Comparison of ENCODE assay signal across 14 mouse cellular contexts in the genomic region with DNA sequence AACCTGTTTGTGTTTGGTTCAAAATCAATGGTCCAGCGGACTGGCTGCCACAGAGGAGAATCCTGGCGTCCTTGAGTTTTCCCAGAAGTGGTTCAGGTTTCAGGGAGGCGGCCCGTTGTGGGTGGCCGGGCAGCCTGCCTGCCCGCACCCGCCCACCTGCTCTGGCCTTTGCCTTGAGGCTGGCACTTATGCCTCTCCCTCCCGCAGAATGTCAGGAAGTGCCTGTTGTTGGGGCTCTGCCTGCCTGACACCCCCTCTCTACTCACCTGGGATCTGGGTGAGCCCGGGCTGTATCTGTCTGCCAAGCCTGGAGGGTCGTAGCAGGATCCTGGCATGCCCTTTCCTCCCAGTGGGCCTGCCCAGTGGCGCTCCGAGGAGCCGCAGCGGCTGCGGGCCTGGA. TPM values are rescaled to one million over a fixed set of nuclear protein-coding genes. Genes with fewer than 3 reads are reported as not detected.
DNase-seq lines count a peak whose midpoint lies in the region; ATAC-seq and TF ChIP-seq lines count a peak whose summit lies in the region.
"Had no signal": no experiment of that assay in that cellular context is flagged by ENCODE, and none has a peak within 500 bp of the region (broad histone marks: within the 10 kb centered on the region; RNA-seq: fewer than 3 reads in every experiment).

No protein-coding gene starts in this region.

- WGBS in hindbrain, embryonic 13.5 days = 81% methylated on average over 15 of the region's 15 CpGs
- WGBS in hindbrain, postnatal 0 days = 73% methylated on average over 15 of the region's 15 CpGs
- 85% methylated on average over 15 of the region's 15 CpGs for WGBS in forebrain, postnatal 0 days

- no peak for ATAC-seq in hindbrain, embryonic 13.5 days (ENCODE audit: low FRiP score)
- ATAC-seq in hindbrain, postnatal 0 days = no peak
- no peak for ATAC-seq in forebrain, postnatal 0 days
- ATAC-seq: liver, embryonic 12.5 days had no signal

- peaks cover 56% of the 10 kb centered on the region for H3K4me1 ChIP-seq in hindbrain, embryonic 13.5 days (replicated peaks)
- H3K4me1 ChIP-seq in hindbrain, postnatal 0 days (ENCODE audit: insufficient read depth, low read length) = peaks cover 13% of the 10 kb centered on the region
- H3K4me1 ChIP-seq in forebrain, postnatal 0 days (ENCODE audit: insufficient read depth) = peaks cover 11% of the 10 kb centered on the region; the same call in 1 of the 2 replicates

- H3K27me3 ChIP-seq in hindbrain, embryonic 13.5 days = no peaks in the 10 kb centered on the region
- H3K27me3 ChIP-seq in hindbrain, postnatal 0 days (ENCODE audit: insufficient read depth, low read length) = no peaks in the 10 kb centered on the region
- H3K27me3 ChIP-seq in forebrain, postnatal 0 days (ENCODE audit: insufficient read depth, low read length) = no peaks in the 10 kb centered on the region

- H3K4me2 ChIP-seq in hindbrain, embryonic 13.5 days = no peak overlapping the region
- H3K4me2 ChIP-seq in hindbrain, postnatal 0 days (ENCODE audit: low read depth, low read length) = no peak overlapping the region
- H3K4me2 ChIP-seq in forebrain, postnatal 0 days (ENCODE audit: low read depth) = no peak overlapping the region
- H3K4me2 ChIP-seq: liver, embryonic 12.5 days had no signal

- peak; percentile 44 for DNase-seq in adrenal gland, adult 2 months
- DNase-seq in adrenal gland, postnatal 4 days (ENCODE audit: low spot score in 2 of 2) = no peak
- DNase-seq in hindbrain, postnatal 0 days (ENCODE audit: low spot score) = no peak
- DNase-seq in gastrocnemius, adult 8-10 months (ENCODE audit: low spot score in 2 of 2) = peak; percentile 63 to 80
- peak; percentile 64 for DNase-seq in kidney, postnatal 10 days
- no peak for DNase-seq in right cerebral cortex, adult 18-20 months
- DNase-seq in forebrain, postnatal 0 days = no peak
- DNase-seq: right cerebral cortex, postnatal 4 days had no signal

- no peak for TF ChIP-seq CTCF in hindbrain, postnatal 0 days (IDR thresholded peaks at IDR 0.05; ENCODE audit: low read depth)
- TF ChIP-seq CTCF in forebrain, postnatal 0 days (IDR thresholded peaks at IDR 0.05; ENCODE audit: low read depth) = no peak

- H3K9ac ChIP-seq in hindbrain, embryonic 13.5 days = peak overlapping the region; percentile 43; the same call in 1 of the 2 replicates
- H3K9ac ChIP-seq in hindbrain, postnatal 0 days (replicated peaks; ENCODE audit: low read length) = no peak overlapping the region
- no peak overlapping the region for H3K9ac ChIP-seq in forebrain, postnatal 0 days
- H3K9ac ChIP-seq: liver, embryonic 12.5 days had no signal

- H3K4me3 ChIP-seq in hindbrain, embryonic 13.5 days = no peak overlapping the region
- no peak overlapping the region for H3K4me3 ChIP-seq in hindbrain, postnatal 0 days (ENCODE audit: low read length)
- no peak overlapping the region for H3K4me3 ChIP-seq in forebrain, postnatal 0 days (ENCODE audit: low read depth, low read length)
- H3K4me3 ChIP-seq: hindbrain, embryonic 10.5 days; liver, embryonic 12.5 days had no signal

- H3K36me3 ChIP-seq in hindbrain, embryonic 13.5 days = peaks cover 7% of the 10 kb centered on the region
- no peaks in the 10 kb centered on the region for H3K36me3 ChIP-seq in hindbrain, postnatal 0 days (ENCODE audit: insufficient read depth, low read length)
- no peaks in the 10 kb centered on the region for H3K36me3 ChIP-seq in forebrain, postnatal 0 days (ENCODE audit: insufficient read depth)

- no peaks in the 10 kb centered on the region for H3K9me3 ChIP-seq in hindbrain, embryonic 13.5 days
- H3K9me3 ChIP-seq in hindbrain, postnatal 0 days (ENCODE audit: low read length) = no peaks in the 10 kb centered on the region
- H3K9me3 ChIP-seq in forebrain, postnatal 0 days (ENCODE audit: low read length) = no peaks in the 10 kb centered on the region

- H3K27ac ChIP-seq in hindbrain, embryonic 13.5 days = no peak overlapping the region
- H3K27ac ChIP-seq in hindbrain, postnatal 0 days = no peak overlapping the region
- no peak overlapping the region for H3K27ac ChIP-seq in forebrain, postnatal 0 days (ENCODE audit: low read depth, low read length)
- H3K27ac ChIP-seq: hindbrain, embryonic 10.5 days; liver, embryonic 12.5 days had no signal

RNA-seq across cellular contexts. Expression of gene Acvr2b, which starts 6.0 kb away (rescaled TPM):
- 1 to 10 TPM; 4.4 to 7.9 TPM for total RNA-seq in adrenal gland, adult 2 months (2021)
- polyA plus RNA-seq in adrenal gland, adult 2 months (2012; rRNA removed) = 4.7 and 5.9 TPM in 2 replicates
- 10 to 100 TPM; 15.6 to 17.6 TPM for total RNA-seq in adrenal gland, postnatal 4 days (2021)
- 44.4 and 48.6 TPM in 2 replicates for polyA plus RNA-seq in hindbrain, embryonic 13.5 days (2015; fragmentation: Nextera tagmentation; extraction: Ambion mirVana)
- 24.3 and 38.0 TPM in 2 replicates for total RNA-seq in hindbrain, postnatal 0 days (2014; rRNA removed)
- polyA plus RNA-seq in hindbrain, postnatal 0 days (2015; fragmentation: Nextera tagmentation; extraction: Ambion mirVana) = 21.8 and 28.2 TPM in 2 replicates
- total RNA-seq in gastrocnemius, adult 8-10 months (2022) = 10 to 100 TPM; 17.1 to 18.9 (median 18.7) TPM
- 13.4 and 26.7 TPM in 2 replicates for total RNA-seq in forebrain, postnatal 0 days (2014; rRNA removed)
- polyA plus RNA-seq in forebrain, postnatal 0 days (2015; fragmentation: Nextera tagmentation; extraction: Ambion mirVana) = 9.7 and 23.2 TPM in 2 replicates

RNA-seq across cellular contexts. Expression of gene Exog, which starts 36.9 kb away (rescaled TPM):
- total RNA-seq in adrenal gland, adult 2 months (2021) = 1 to 10 TPM; 3.7 to 4.4 TPM
- polyA plus RNA-seq in adrenal gland, adult 2 months (2012; rRNA removed) = 1.5 and 1.6 TPM in 2 replicates
- total RNA-seq in adrenal gland, postnatal 4 days (2021) = 1 to 10 TPM; 6.1 to 6.6 TPM
- polyA plus RNA-seq in hindbrain, embryonic 13.5 days (2015; fragmentation: Nextera tagmentation; extraction: Ambion mirVana) = 48.4 and 51.2 TPM in 2 replicates
- 16.6 and 19.4 TPM in 2 replicates for total RNA-seq in hindbrain, postnatal 0 days (2014; rRNA removed)
- polyA plus RNA-seq in hindbrain, postnatal 0 days (2015; fragmentation: Nextera tagmentation; extraction: Ambion mirVana) = 30.1 and 30.6 TPM in 2 replicates
- 1 to 10 TPM; 1.4 to 1.8 (median 1.6) TPM for total RNA-seq in gastrocnemius, adult 8-10 months (2022)
- 26.6 and 26.9 TPM in 2 replicates for total RNA-seq in forebrain, postnatal 0 days (2014; rRNA removed)
- 28.6 and 39.7 TPM in 2 replicates for polyA plus RNA-seq in forebrain, postnatal 0 days (2015; fragmentation: Nextera tagmentation; extraction: Ambion mirVana)

RNA-seq across cellular contexts. Expression of gene Slc22a14, which starts 42.5 kb away (rescaled TPM):
- under 1 TPM in 1 of 2 experiments, not detected in 1; 0.12 TPM for total RNA-seq in adrenal gland, adult 2 months (2021)
- not detected in 2 replicates for polyA plus RNA-seq in adrenal gland, adult 2 months (2012; rRNA removed)
- total RNA-seq in adrenal gland, postnatal 4 days (2021) = not detected
- polyA plus RNA-seq in hindbrain, embryonic 13.5 days (2015; fragmentation: Nextera tagmentation; extraction: Ambion mirVana) = not detected in 2 replicates
- total RNA-seq in hindbrain, postnatal 0 days (2014; rRNA removed) = not detected in 2 replicates
- polyA plus RNA-seq in hindbrain, postnatal 0 days (2015; fragmentation: Nextera tagmentation; extraction: Ambion mirVana) = 0.14 TPM in 1 of 2 replicates, not detected in the other
- total RNA-seq in gastrocnemius, adult 8-10 months (2022) = not detected
- total RNA-seq in forebrain, postnatal 0 days (2014; rRNA removed) = 0.08 TPM in 1 of 2 replicates, not detected in the other
- polyA plus RNA-seq in forebrain, postnatal 0 days (2015; fragmentation: Nextera tagmentation; extraction: Ambion mirVana) = not detected in 2 replicates
- total RNA-seq: gastrocnemius, postnatal 36 days; megakaryocyte-erythroid progenitor cell, adult 5-6 weeks had no signal
- polyA plus RNA-seq: liver, embryonic 12.5 days; stomach, embryonic 16.5 days had no signal

RNA-seq across cellular contexts. Expression of gene Xylb, which starts 50.7 kb away (rescaled TPM):
- 1 to 10 TPM; 1.5 to 1.8 TPM for total RNA-seq in adrenal gland, adult 2 months (2021)
- polyA plus RNA-seq in adrenal gland, adult 2 months (2012; rRNA removed) = 1.1 and 1.2 TPM in 2 replicates
- total RNA-seq in adrenal gland, postnatal 4 days (2021) = 10 to 100 TPM in 1 of 2 experiments, 1 to 10 TPM in 1; 7.3 to 16.5 TPM
- polyA plus RNA-seq in hindbrain, embryonic 13.5 days (2015; fragmentation: Nextera tagmentation; extraction: Ambion mirVana) = 2.4 and 2.5 TPM in 2 replicates
- total RNA-seq in hindbrain, postnatal 0 days (2014; rRNA removed) = 2.8 and 4.5 TPM in 2 replicates
- polyA plus RNA-seq in hindbrain, postnatal 0 days (2015; fragmentation: Nextera tagmentation; extraction: Ambion mirVana) = 3.2 and 3.3 TPM in 2 replicates
- total RNA-seq in gastrocnemius, adult 8-10 months (2022) = under 1 TPM in 2 of 4 experiments, not detected in 2; 0.07 to 0.11 TPM
- total RNA-seq in forebrain, postnatal 0 days (2014; rRNA removed) = 5.0 and 9.0 TPM in 2 replicates
- 2.6 and 3.7 TPM in 2 replicates for polyA plus RNA-seq in forebrain, postnatal 0 days (2015; fragmentation: Nextera tagmentation; extraction: Ambion mirVana)

Comparison
In these comparisons a context has a peak if more than half of its experiments do, and no peak if none do; other contexts are left out.
1. DNase-seq: peak in adrenal gland, adult 2 months (single experiment), gastrocnemius, adult 8-10 months (2 of 2) and kidney, postnatal 10 days (single experiment); none in adrenal gland, postnatal 4 days (0 of 2), hindbrain, postnatal 0 days (single experiment), right cerebral cortex, adult 18-20 months (single experiment) and forebrain, postnatal 0 days (single experiment).